Mouse (Mus musculus): ENCODE results near the gene Lamc3. TPM values are rescaled to one million over a fixed set of nuclear protein-coding genes. Genes with fewer than 3 reads are reported as not detected.

Gene Lamc3
- total and polyA plus RNA-seq, 2 experiments = 0.73 to 0.83 TPM

DNA sequence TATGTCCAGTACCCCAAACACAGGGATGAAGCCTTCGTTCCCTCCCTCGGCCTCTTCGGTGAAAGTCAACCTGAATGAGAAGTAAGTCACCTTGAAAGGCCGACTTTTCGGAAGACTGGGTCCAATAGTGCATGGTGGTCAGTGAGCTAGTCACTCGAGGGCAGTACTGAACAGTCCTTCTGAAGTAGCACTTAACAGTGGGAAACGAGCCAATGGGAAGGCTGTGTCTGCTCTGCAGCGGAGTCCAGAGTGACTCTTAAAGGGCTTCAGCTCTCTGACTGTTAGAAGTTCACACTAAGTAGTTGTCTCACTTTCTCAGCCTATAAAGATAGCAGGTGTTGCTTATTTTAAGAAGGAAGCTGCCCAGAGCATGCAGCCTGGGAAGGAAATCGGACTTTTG is 107.8 kb downstream of the Lamc3 start:
- no peak for TF ChIP-seq POLR2A (IDR thresholded peaks at IDR 0.05; ENCODE audit: extremely low read depth, insufficient read depth, low read length)
- no peak for TF ChIP-seq CTCF (IDR thresholded peaks at IDR 0.05; ENCODE audit: low read depth, low read length)
- Histone ChIP-seq H3K4me1 (ENCODE audit: control insufficient read depth, insufficient read depth, low read length) (no peaks in the 10 kb centered on the region), H3K27me3 (ENCODE audit: control insufficient read depth, insufficient read depth, low read length) (no peaks in the 10 kb centered on the region), H3K79me2 (ENCODE audit: control insufficient read depth, insufficient read depth, low read length) (no peaks in the 10 kb centered on the region), H3K36me3 (ENCODE audit: control insufficient read depth, insufficient read depth, low read length) (peaks cover 79% of the 10 kb centered on the region), H3K4me3 (ENCODE audit: insufficient read depth, low read depth, low read length) (no peak overlapping the region), H3K27ac (replicated peaks; ENCODE audit: insufficient read depth, low read depth, low read length) (no peak overlapping the region), H3K9ac (ENCODE audit: low read depth, low read length) (no peak overlapping the region)
- WGBS = 97% methylated on average over 9 of the region's 9 CpGs
- DNase-seq (ENCODE audit: extremely low read depth, low read depth, low spot score) = no peak

GRCm38 (mm10) chr2:31996060-31996459 is 109.0 kb downstream of the Lamc3 start:
- no peak for DNase-seq (ENCODE audit: extremely low read depth, low read depth, low spot score)
- H3K27ac ChIP-seq (replicated peaks; ENCODE audit: insufficient read depth, low read depth, low read length) = no peak overlapping the region
- no peak for TF ChIP-seq CTCF (IDR thresholded peaks at IDR 0.05; ENCODE audit: low read depth, low read length)
- no peak for TF ChIP-seq POLR2A (IDR thresholded peaks at IDR 0.05; ENCODE audit: extremely low read depth, insufficient read depth, low read length)
- WGBS = 95% methylated on average over 13 of the region's 13 CpGs
- no peaks in the 10 kb centered on the region for H3K79me2 ChIP-seq (ENCODE audit: control insufficient read depth, insufficient read depth, low read length)
- H3K4me1 ChIP-seq (ENCODE audit: control insufficient read depth, insufficient read depth, low read length) = no peaks in the 10 kb centered on the region
- H3K36me3 ChIP-seq (ENCODE audit: control insufficient read depth, insufficient read depth, low read length) = peaks cover 77% of the 10 kb centered on the region
- H3K27me3 ChIP-seq (ENCODE audit: control insufficient read depth, insufficient read depth, low read length) = no peaks in the 10 kb centered on the region
- H3K9ac ChIP-seq (ENCODE audit: low read depth, low read length) = no peak overlapping the region
- H3K4me3 ChIP-seq (ENCODE audit: insufficient read depth, low read depth, low read length) = no peak overlapping the region

Other genes with a start within 250 kb of the Lamc3 start
- not detected in 2 replicates for gene Prdm12, start 247.3 kb upstream of the Lamc3 start, total RNA-seq (2014; rRNA removed)
- not detected in 2 replicates for gene Prdm12, start 247.3 kb upstream of the Lamc3 start, polyA plus RNA-seq (2012; rRNA removed)
- gene Exosc2, start 216.6 kb upstream of the Lamc3 start, total RNA-seq (2014; rRNA removed) = 9.8 and 10.4 TPM in 2 replicates
- gene Exosc2, start 216.6 kb upstream of the Lamc3 start, polyA plus RNA-seq (2012; rRNA removed) = 5.5 and 6.3 TPM in 2 replicates
- 13.0 and 14.1 TPM in 2 replicates for gene Abl1, start 198.9 kb upstream of the Lamc3 start, total RNA-seq (2014; rRNA removed)
- gene Abl1, start 198.9 kb upstream of the Lamc3 start, polyA plus RNA-seq (2012; rRNA removed) = 11.0 and 13.9 TPM in 2 replicates
- gene Qrfp, start 76.7 kb upstream of the Lamc3 start, total RNA-seq (2014; rRNA removed) = not detected in 2 replicates
- not detected in 2 replicates for gene Qrfp, start 76.7 kb upstream of the Lamc3 start, polyA plus RNA-seq (2012; rRNA removed)
- gene Fibcd1, start 41.3 kb upstream of the Lamc3 start, total RNA-seq (2014; rRNA removed) = not detected in 2 replicates
- not detected in 2 replicates for gene Fibcd1, start 41.3 kb upstream of the Lamc3 start, polyA plus RNA-seq (2012; rRNA removed)
- gene Aif1l, start 62.8 kb downstream of the Lamc3 start, total RNA-seq (2014; rRNA removed) = 0.13 and 0.18 TPM in 2 replicates
- 0.10 and 0.16 TPM in 2 replicates for gene Aif1l, start 62.8 kb downstream of the Lamc3 start, polyA plus RNA-seq (2012; rRNA removed)
- gene Nup214, start 87.1 kb downstream of the Lamc3 start, total RNA-seq (2014; rRNA removed) = 5.3 and 7.1 TPM in 2 replicates
- 10.2 and 11.5 TPM in 2 replicates for gene Nup214, start 87.1 kb downstream of the Lamc3 start, polyA plus RNA-seq (2012; rRNA removed)
- 0.37 and 0.40 TPM in 2 replicates for gene Fam78a, start 197.6 kb downstream of the Lamc3 start, total RNA-seq (2014; rRNA removed)
- gene Fam78a, start 197.6 kb downstream of the Lamc3 start, polyA plus RNA-seq (2012; rRNA removed) = 0.54 and 0.87 TPM in 2 replicates
- gene Plpp7, start 208.2 kb downstream of the Lamc3 start, total RNA-seq (2014; rRNA removed) = 0.34 and 0.37 TPM in 2 replicates
- gene Plpp7, start 208.2 kb downstream of the Lamc3 start, polyA plus RNA-seq (2012; rRNA removed) = 1.3 and 2.3 TPM in 2 replicates